Mouse (Mus musculus) megakaryocyte, embryonic 14.5 days (primary cell): ENCODE measurements around the gene Man1a.

ENCODE experiments used
- FLI1 ChIP-seq: IDR thresholded peaks from 2 replicates; pipeline ENCODE4 v1.6.1; 2012; ENCODE audit warnings: low read length, inconsistent platforms, mixed read lengths
- GATA1 ChIP-seq: IDR thresholded peaks from 3 replicates; pipeline ENCODE4 v1.6.1; 2012; ENCODE audit warnings: mixed read lengths, low read length, inconsistent platforms, borderline replicate concordance

GRCm38 (mm10) chr10:54092081-54092480, 15.7 kb upstream of the Man1a start:
- no peak for TF ChIP-seq GATA1
- no peak for TF ChIP-seq FLI1
